Mouse (Mus musculus): Measurements from ENCODE around the gene Ltb. TPM values are rescaled to one million over a fixed set of nuclear protein-coding genes. Genes with fewer than 3 reads are reported as not detected.

The Ltb gene
- polyA plus RNA-seq, 1 experiment from 2014 or later, result 0.22 TPM

Small RNAs within 50 kb of the gene (microRNA-seq; reads per million reads assigned to microRNA genes)
- not detected for gene Mir6973a
- gene Mir6974, result not detected
- gene Mir6975, result 2.2 reads per million, percentile 8 among the genes with 10 or more reads in this experiment

Other genes starting within 250 kb of the Ltb start
- gene Hspa1b, start 235.2 kb upstream of the Ltb start, polyA plus RNA-seq (2015; fragmentation: Nextera tagmentation; extraction: Ambion mirVana), result 0.38 and 0.47 TPM in 2 replicates
- gene Gm20481, start 224.5 kb upstream of the Ltb start, polyA plus RNA-seq (2015; fragmentation: Nextera tagmentation; extraction: Ambion mirVana), result not detected in 2 replicates
- 6.0 and 6.3 TPM in 2 replicates for gene Hspa1a, start 222.3 kb upstream of the Ltb start, polyA plus RNA-seq (2015; fragmentation: Nextera tagmentation; extraction: Ambion mirVana)
- 1.5 and 2.2 TPM in 2 replicates for gene Hspa1l, start 221.7 kb upstream of the Ltb start, polyA plus RNA-seq (2015; fragmentation: Nextera tagmentation; extraction: Ambion mirVana)
- gene Lsm2, start 212.6 kb upstream of the Ltb start, polyA plus RNA-seq (2015; fragmentation: Nextera tagmentation; extraction: Ambion mirVana), result 99.4 and 99.8 TPM in 2 replicates
- 57.9 and 58.2 TPM in 2 replicates for gene Vars, start 193.5 kb upstream of the Ltb start, polyA plus RNA-seq (2015; fragmentation: Nextera tagmentation; extraction: Ambion mirVana)
- 0.17 and 0.18 TPM in 2 replicates for gene Vwa7, start 177.9 kb upstream of the Ltb start, polyA plus RNA-seq (2015; fragmentation: Nextera tagmentation; extraction: Ambion mirVana)
- gene Sapcd1, start 166.4 kb upstream of the Ltb start, polyA plus RNA-seq (2015; fragmentation: Nextera tagmentation; extraction: Ambion mirVana), result 2.5 and 2.6 TPM in 2 replicates
- 2.8 and 3.1 TPM in 2 replicates for gene Msh5, start 147.7 kb upstream of the Ltb start, polyA plus RNA-seq (2015; fragmentation: Nextera tagmentation; extraction: Ambion mirVana)
- gene Clic1, start 144.5 kb upstream of the Ltb start, polyA plus RNA-seq (2015; fragmentation: Nextera tagmentation; extraction: Ambion mirVana), result 132 and 145 TPM in 2 replicates
- gene Ddah2, start 135.4 kb upstream of the Ltb start, polyA plus RNA-seq (2015; fragmentation: Nextera tagmentation; extraction: Ambion mirVana), result 417 and 431 TPM in 2 replicates
- gene Ly6g6c, start 129.1 kb upstream of the Ltb start, polyA plus RNA-seq (2015; fragmentation: Nextera tagmentation; extraction: Ambion mirVana), result 0.54 TPM in 1 of 2 replicates, not detected in the other
- 0.28 and 0.38 TPM in 2 replicates for gene Mpig6b, start 128.3 kb upstream of the Ltb start, polyA plus RNA-seq (2015; fragmentation: Nextera tagmentation; extraction: Ambion mirVana)
- 0.46 and 0.55 TPM in 2 replicates for gene Ly6g6e, start 117.5 kb upstream of the Ltb start, polyA plus RNA-seq (2015; fragmentation: Nextera tagmentation; extraction: Ambion mirVana)
- gene Ly6g6d, start 116.4 kb upstream of the Ltb start, polyA plus RNA-seq (2015; fragmentation: Nextera tagmentation; extraction: Ambion mirVana), result 0.95 and 1.8 TPM in 2 replicates
- gene Ly6g6f, start 108.8 kb upstream of the Ltb start, polyA plus RNA-seq (2015; fragmentation: Nextera tagmentation; extraction: Ambion mirVana), result 0.44 and 0.68 TPM in 2 replicates
- gene Abhd16a, start 105.2 kb upstream of the Ltb start, polyA plus RNA-seq (2015; fragmentation: Nextera tagmentation; extraction: Ambion mirVana), result 98.2 and 104 TPM in 2 replicates
- not detected in 2 replicates for gene Ly6g5c, start 86.2 kb upstream of the Ltb start, polyA plus RNA-seq (2015; fragmentation: Nextera tagmentation; extraction: Ambion mirVana)
- gene Ly6g5b, start 79.0 kb upstream of the Ltb start, polyA plus RNA-seq (2015; fragmentation: Nextera tagmentation; extraction: Ambion mirVana), result 1.4 and 1.7 TPM in 2 replicates
- 20.9 and 25.5 TPM in 2 replicates for gene Gpank1, start 73.0 kb upstream of the Ltb start, polyA plus RNA-seq (2015; fragmentation: Nextera tagmentation; extraction: Ambion mirVana)
- gene Csnk2b, start 72.4 kb upstream of the Ltb start, polyA plus RNA-seq (2015; fragmentation: Nextera tagmentation; extraction: Ambion mirVana), result 333 and 339 TPM in 2 replicates
- 8.9 and 10.6 TPM in 2 replicates for gene D17H6S53E, start 68.1 kb upstream of the Ltb start, polyA plus RNA-seq (2015; fragmentation: Nextera tagmentation; extraction: Ambion mirVana)
- 0.61 and 0.77 TPM in 2 replicates for gene Apom, start 62.4 kb upstream of the Ltb start, polyA plus RNA-seq (2015; fragmentation: Nextera tagmentation; extraction: Ambion mirVana)
- gene Bag6, start 59.3 kb upstream of the Ltb start, polyA plus RNA-seq (2015; fragmentation: Nextera tagmentation; extraction: Ambion mirVana), result 67.1 and 75.0 TPM in 2 replicates
- gene Prrc2a, start 29.5 kb upstream of the Ltb start, polyA plus RNA-seq (2015; fragmentation: Nextera tagmentation; extraction: Ambion mirVana), result 178 and 185 TPM in 2 replicates
- gene Aif1, start 18.4 kb upstream of the Ltb start, polyA plus RNA-seq (2015; fragmentation: Nextera tagmentation; extraction: Ambion mirVana), result 11.4 and 12.7 TPM in 2 replicates
- 7.8 and 8.9 TPM in 2 replicates for gene Lst1, start 6.0 kb upstream of the Ltb start, polyA plus RNA-seq (2015; fragmentation: Nextera tagmentation; extraction: Ambion mirVana)
- gene Tnf, start 7.6 kb downstream of the Ltb start, polyA plus RNA-seq (2015; fragmentation: Nextera tagmentation; extraction: Ambion mirVana), result 0.13 TPM in 1 of 2 replicates, not detected in the other
- gene Lta, start 10.9 kb downstream of the Ltb start, polyA plus RNA-seq (2015; fragmentation: Nextera tagmentation; extraction: Ambion mirVana), result 0.42 TPM in 1 of 2 replicates, not detected in the other
- gene Gm16181, start 26.4 kb downstream of the Ltb start, polyA plus RNA-seq (2015; fragmentation: Nextera tagmentation; extraction: Ambion mirVana), result 0.56 TPM in 1 of 2 replicates, not detected in the other
- gene Atp6v1g2, start 39.2 kb downstream of the Ltb start, polyA plus RNA-seq (2015; fragmentation: Nextera tagmentation; extraction: Ambion mirVana), result 58.9 and 66.1 TPM in 2 replicates
- 9.5 and 10.8 TPM in 2 replicates for gene Nfkbil1, start 41.4 kb downstream of the Ltb start, polyA plus RNA-seq (2015; fragmentation: Nextera tagmentation; extraction: Ambion mirVana)
- 385 and 402 TPM in 2 replicates for gene Ddx39b, start 47.3 kb downstream of the Ltb start, polyA plus RNA-seq (2015; fragmentation: Nextera tagmentation; extraction: Ambion mirVana)
- 70.5 and 79.1 TPM in 2 replicates for gene H2-D1, start 68.3 kb downstream of the Ltb start, polyA plus RNA-seq (2015; fragmentation: Nextera tagmentation; extraction: Ambion mirVana)
- 0.22 TPM in 1 of 2 replicates, not detected in the other for gene H2-Q1, start 126.0 kb downstream of the Ltb start, polyA plus RNA-seq (2015; fragmentation: Nextera tagmentation; extraction: Ambion mirVana)
- 0.50 and 0.60 TPM in 2 replicates for gene H2-Q2, start 147.8 kb downstream of the Ltb start, polyA plus RNA-seq (2015; fragmentation: Nextera tagmentation; extraction: Ambion mirVana)
- 1.0 and 1.4 TPM in 2 replicates for gene H2-Q4, start 185.2 kb downstream of the Ltb start, polyA plus RNA-seq (2015; fragmentation: Nextera tagmentation; extraction: Ambion mirVana)
- gene H2-Q6, start 230.4 kb downstream of the Ltb start, polyA plus RNA-seq (2015; fragmentation: Nextera tagmentation; extraction: Ambion mirVana), result 0.37 and 0.42 TPM in 2 replicates
- gene H2-Q7, start 244.7 kb downstream of the Ltb start, polyA plus RNA-seq (2015; fragmentation: Nextera tagmentation; extraction: Ambion mirVana), result 3.4 and 4.0 TPM in 2 replicates

Measured in neural tube, embryonic 13.5 days (tissue).